Mouse (Mus musculus) G1E (cell line): ENCODE measurements around the gene March6.

Source experiments
- CTCF ChIP-seq: IDR thresholded peaks from 2 replicates; pipeline ENCODE4 v1.5.1; 2012; ENCODE audit warnings: low read depth, low read length, inconsistent platforms, mixed read lengths
- GATA1 ChIP-seq: IDR thresholded peaks from 2 replicates; pipeline ENCODE4 v1.6.1; 2012; ENCODE audit warnings: borderline replicate concordance, low read length, inconsistent platforms, mixed read lengths
- GATA2 ChIP-seq: IDR thresholded peaks from 2 replicates; pipeline ENCODE4 v1.6.1; 2012; ENCODE audit warnings: low read depth, low read length, inconsistent platforms, borderline replicate concordance
- POLR2AphosphoS5 ChIP-seq: IDR thresholded peaks from 2 replicates; pipeline ENCODE4 v1.6.1; 2012; ENCODE audit warnings: low read depth, low read length, inconsistent platforms; ENCODE audit not compliant: insufficient replicate concordance
- TAL1 ChIP-seq: conservative IDR thresholded peaks from 2 replicates; pipeline ENCODE4 v1.6.1; 2012; ENCODE audit warnings: low read depth, low read length, inconsistent platforms, mixed read lengths

DNA sequence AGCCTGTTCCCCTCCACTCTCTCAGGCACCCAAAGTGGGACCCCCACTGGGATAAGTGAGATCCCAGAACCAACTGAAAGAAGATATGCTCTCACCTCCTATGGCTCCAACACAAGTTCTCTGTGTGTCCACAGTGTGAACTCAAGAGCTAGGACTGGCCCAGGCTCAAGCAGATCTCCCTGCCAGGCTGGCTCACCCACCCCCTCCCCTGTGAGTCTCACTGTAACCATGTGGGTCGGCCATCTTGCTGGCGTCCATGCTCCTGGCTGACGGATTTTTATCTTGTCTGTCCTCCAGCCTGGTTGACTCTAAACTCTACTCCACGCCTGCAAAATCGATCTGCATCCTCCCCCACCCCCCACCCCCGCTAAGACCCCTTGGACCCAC, 113.5 kb downstream of the March6 start:
- TF ChIP-seq CTCF: no peak
- TF ChIP-seq GATA1: no peak
- TF ChIP-seq POLR2AphosphoS5: no peak
- TF ChIP-seq TAL1: no peak
- no peak for TF ChIP-seq GATA2
